Mouse (Mus musculus): ENCODE data around the gene Ckap2.

DNA sequence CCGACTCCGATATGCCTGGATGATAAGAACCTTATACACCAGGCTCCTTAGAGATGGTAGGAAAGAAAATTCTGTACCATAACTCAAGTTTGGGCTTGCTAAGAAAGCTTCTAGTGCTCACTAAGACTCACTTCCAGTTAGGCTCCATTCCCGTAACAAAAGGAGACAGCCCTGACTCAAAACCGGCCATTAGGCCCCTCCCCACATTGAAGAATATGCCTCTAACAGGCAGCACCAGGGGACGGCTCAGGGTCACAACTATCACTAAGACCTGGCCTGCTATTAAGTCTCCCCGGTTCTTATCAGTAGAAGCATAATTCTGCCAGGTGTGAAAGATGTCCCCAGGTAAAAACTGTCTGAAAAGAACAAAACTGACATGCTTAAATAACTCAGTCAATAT lies 39.8 kb downstream of the Ckap2 start:
- TF ChIP-seq POLR2A (IDR thresholded peaks at IDR 0.05; ENCODE audit: low read depth, low read length) (no peak), CTCF (IDR thresholded peaks at IDR 0.05; ENCODE audit: extremely low read depth, insufficient read depth, insufficient read length, insufficient replicate concordance) (no peak)

Data from spleen, adult 2 months (tissue).